Mouse (Mus musculus) CH12.LX (cell line): ENCODE measurements at regions not wholly inside any gene's neighbourhood (a gene's known extent, or its start where the extent isn't known, plus 50 kb on each side); places are given as distances from the start of the nearest gene placed in this dataset.

Experiments used
- DNase-seq: peaks from one replicate; pipeline ENCODE4 v3.0.0-alpha.2; 2013; ENCODE audit errors: extremely low read depth
- H3K27ac ChIP-seq: 2 replicates; pipeline ENCODE4 v1.5.1; 2012; ENCODE audit warnings: low read depth, mild to moderate bottlenecking, control low read depth, moderate library complexity; ENCODE audit not compliant: insufficient read depth
- H3K27me3 ChIP-seq: replicated peaks from 2 replicates; pipeline ENCODE3; 2012; ENCODE audit warnings: inconsistent platforms
- H3K36me3 ChIP-seq, 2 experiments: replicated peaks in 1 of 2; 2 replicates each; pipeline versions ENCODE3 to v1.6.1; 2012; ENCODE audit warnings: inconsistent platforms in 1 of 2, low read length in 1 of 2, mild to moderate bottlenecking in 1 of 2, mixed read lengths in 1 of 2, moderate library complexity in 1 of 2; ENCODE audit not compliant: control insufficient read depth in 1 of 2, insufficient read depth in 1 of 2
- H3K4me1 ChIP-seq, 2 experiments: 2 replicates each; pipeline ENCODE4 v1.6.1; 2012; ENCODE audit warnings: inconsistent platforms in 1 of 2, moderate library complexity in 1 of 2; ENCODE audit not compliant: insufficient read depth in 2 of 2, control insufficient read depth in 1 of 2
- H3K4me2 ChIP-seq: 2 replicates; pipeline ENCODE4 v1.6.1; 2012; ENCODE audit warnings: low read depth, mild to moderate bottlenecking, control low read depth; ENCODE audit not compliant: poor library complexity, insufficient read depth, severe bottlenecking
- H3K4me3 ChIP-seq, 3 experiments: fragments of 150-350 bp in 1 of 3; sonication (generic) in 1 of 3; replicated peaks in 1 of 3; 2 replicates each; pipeline versions ENCODE3 to v1.5.1; 2011 to 2012; ENCODE audit warnings: low read depth in 2 of 3, low read length in 2 of 3, mild to moderate bottlenecking in 2 of 3, moderate library complexity in 2 of 3, control low read depth in 1 of 3, improper control_type of control experiment in 1 of 3, inconsistent platforms in 1 of 3, mixed read lengths in 1 of 3; ENCODE audit not compliant: poor library complexity in 1 of 3
- H3K79me2 ChIP-seq: replicated peaks from 2 replicates; pipeline ENCODE4 v1.6.1; 2012; ENCODE audit warnings: mild to moderate bottlenecking, moderate library complexity; ENCODE audit not compliant: control insufficient read depth, poor library complexity, insufficient read depth, severe bottlenecking; ENCODE audit errors: extremely low read depth
- H3K9ac ChIP-seq: 2 replicates; pipeline ENCODE4 v1.6.1; 2012; ENCODE audit warnings: low read depth, mild to moderate bottlenecking, control low read depth, moderate library complexity; ENCODE audit not compliant: insufficient read depth
- H3K9me3 ChIP-seq: replicated peaks from 2 replicates; pipeline ENCODE3; 2012; ENCODE audit warnings: low read length, inconsistent platforms, mixed read lengths
- CTCF ChIP-seq, 2 experiments: IDR thresholded peaks in 1 of 2; conservative IDR thresholded peaks in 1 of 2; 2 replicates each; pipeline ENCODE4 v1.5.1; 2011 to 2012; ENCODE audit warnings: low read depth in 2 of 2, low read length in 2 of 2, improper control_type of control experiment in 1 of 2, inconsistent platforms in 1 of 2, mild to moderate bottlenecking in 1 of 2, moderate library complexity in 1 of 2
- E2F4 ChIP-seq: IDR thresholded peaks from 2 replicates; pipeline ENCODE4 v1.6.1; 2011; ENCODE audit warnings: low read depth, low read length, improper control_type of control experiment; ENCODE audit not compliant: insufficient replicate concordance
- ETS1 ChIP-seq: conservative IDR thresholded peaks from 2 replicates; pipeline ENCODE4 v1.6.1; 2012; ENCODE audit warnings: low read depth, mild to moderate bottlenecking, inconsistent platforms, low read length, improper control_type of control experiment, moderate library complexity
- GABPA ChIP-seq: IDR thresholded peaks from 2 replicates; pipeline ENCODE4 v1.6.1; 2012; ENCODE audit warnings: low read depth, low read length, improper control_type of control experiment, inconsistent platforms; ENCODE audit not compliant: insufficient replicate concordance
- HCFC1 ChIP-seq: IDR thresholded peaks from 2 replicates; pipeline ENCODE4 v1.6.1; 2012; ENCODE audit warnings: low read depth, mild to moderate bottlenecking, inconsistent platforms, low read length, improper control_type of control experiment
- JUN ChIP-seq: IDR thresholded peaks from 2 replicates; pipeline ENCODE4 v1.6.1; 2011; ENCODE audit warnings: low read depth, mild to moderate bottlenecking, low read length, improper control_type of control experiment, moderate library complexity; ENCODE audit not compliant: insufficient read depth
- KAT2A ChIP-seq: IDR thresholded peaks from 2 replicates; pipeline ENCODE4 v1.6.1; 2012; ENCODE audit warnings: low read length, improper control_type of control experiment, inconsistent platforms; ENCODE audit not compliant: insufficient replicate concordance
- MAFK ChIP-seq: IDR thresholded peaks from 2 replicates; pipeline ENCODE4 v1.6.1; 2011; ENCODE audit warnings: low read length, improper control_type of control experiment; ENCODE audit not compliant: insufficient replicate concordance
- MAZ ChIP-seq: IDR thresholded peaks from 2 replicates; pipeline ENCODE4 v1.6.1; 2012; ENCODE audit warnings: low read depth, mild to moderate bottlenecking, inconsistent platforms, low read length, improper control_type of control experiment, moderate library complexity
- MEF2A ChIP-seq: IDR thresholded peaks from 2 replicates; pipeline ENCODE4 v1.6.1; 2014; ENCODE audit warnings: low read depth, mild to moderate bottlenecking, inconsistent platforms, low read length, improper control_type of control experiment, borderline replicate concordance
- MXI1 ChIP-seq: IDR thresholded peaks from 2 replicates; pipeline ENCODE4 v1.6.1; 2011; ENCODE audit warnings: mild to moderate bottlenecking, low read depth, low read length, improper control_type of control experiment
- MYC ChIP-seq: IDR thresholded peaks from 2 replicates; pipeline ENCODE4 v1.6.1; 2011; ENCODE audit warnings: low read depth, mild to moderate bottlenecking, improper control_type of control experiment, low read length
- NELFE ChIP-seq: IDR thresholded peaks from 2 replicates; pipeline ENCODE4 v1.6.1; 2011; ENCODE audit warnings: low read depth, low read length, improper control_type of control experiment
- NRF1 ChIP-seq: IDR thresholded peaks from 2 replicates; pipeline ENCODE4 v1.6.1; 2014; ENCODE audit warnings: low read depth, mild to moderate bottlenecking, inconsistent platforms, low read length, improper control_type of control experiment, moderate library complexity
- RAD21 ChIP-seq: IDR thresholded peaks from 2 replicates; pipeline ENCODE4 v1.6.1; 2011; ENCODE audit warnings: low read depth, mild to moderate bottlenecking, low read length, improper control_type of control experiment, moderate library complexity
- RCOR1 ChIP-seq: conservative IDR thresholded peaks from 2 replicates; pipeline ENCODE4 v1.6.1; 2012; ENCODE audit warnings: low read depth, mild to moderate bottlenecking, inconsistent platforms, low read length, improper control_type of control experiment
- SIN3A ChIP-seq: IDR thresholded peaks from 2 replicates; pipeline ENCODE4 v1.6.1; 2012; ENCODE audit warnings: low read length, improper control_type of control experiment, inconsistent platforms
- TBP ChIP-seq: conservative IDR thresholded peaks from 2 replicates; pipeline ENCODE4 v1.6.1; 2011; ENCODE audit warnings: low read depth, low read length, improper control_type of control experiment
- TCF12 ChIP-seq: IDR thresholded peaks from 2 replicates; pipeline ENCODE4 v1.6.1; 2014; ENCODE audit warnings: low read depth, mild to moderate bottlenecking, inconsistent platforms, low read length, improper control_type of control experiment
- USF1 ChIP-seq: IDR thresholded peaks from 2 replicates; pipeline ENCODE4 v1.6.1; 2014; ENCODE audit warnings: low read depth, mild to moderate bottlenecking, inconsistent platforms, low read length, improper control_type of control experiment
- USF2 ChIP-seq: conservative IDR thresholded peaks from 2 replicates; pipeline ENCODE4 v1.6.1; 2011; ENCODE audit warnings: low read depth, low read length, improper control_type of control experiment
- ZMIZ1 ChIP-seq: IDR thresholded peaks from 2 replicates; pipeline ENCODE4 v1.6.1; 2012; ENCODE audit warnings: low read depth, mild to moderate bottlenecking, inconsistent platforms, low read length, improper control_type of control experiment
- ZNF384 ChIP-seq: IDR thresholded peaks from 2 replicates; pipeline ENCODE4 v1.6.1; 2012; ENCODE audit warnings: low read depth, low read length, improper control_type of control experiment, inconsistent platforms
- dilution Hi-C: fragments of 300-500 bp; cut with MboI; formaldehyde crosslinking; loops from 2 replicates; pipeline ENCODE4 v1.14.3; 2020; ENCODE audit warnings: low sequenced_read_pairs; ENCODE audit not compliant: extremely low pct_unique_long_range_greater_than_20kb, extremely low pct_ligation_motif_present
- in situ Hi-C: fragments of 300-500 bp; cut with MboI; formaldehyde crosslinking; loops from 3 replicates; pipeline ENCODE4 v1.14.3; 2019; ENCODE audit warnings: low sequenced_read_pairs, low pct_ligation_motif_present, low pct_unique_long_range_greater_than_20kb, mixed read lengths

DNA sequence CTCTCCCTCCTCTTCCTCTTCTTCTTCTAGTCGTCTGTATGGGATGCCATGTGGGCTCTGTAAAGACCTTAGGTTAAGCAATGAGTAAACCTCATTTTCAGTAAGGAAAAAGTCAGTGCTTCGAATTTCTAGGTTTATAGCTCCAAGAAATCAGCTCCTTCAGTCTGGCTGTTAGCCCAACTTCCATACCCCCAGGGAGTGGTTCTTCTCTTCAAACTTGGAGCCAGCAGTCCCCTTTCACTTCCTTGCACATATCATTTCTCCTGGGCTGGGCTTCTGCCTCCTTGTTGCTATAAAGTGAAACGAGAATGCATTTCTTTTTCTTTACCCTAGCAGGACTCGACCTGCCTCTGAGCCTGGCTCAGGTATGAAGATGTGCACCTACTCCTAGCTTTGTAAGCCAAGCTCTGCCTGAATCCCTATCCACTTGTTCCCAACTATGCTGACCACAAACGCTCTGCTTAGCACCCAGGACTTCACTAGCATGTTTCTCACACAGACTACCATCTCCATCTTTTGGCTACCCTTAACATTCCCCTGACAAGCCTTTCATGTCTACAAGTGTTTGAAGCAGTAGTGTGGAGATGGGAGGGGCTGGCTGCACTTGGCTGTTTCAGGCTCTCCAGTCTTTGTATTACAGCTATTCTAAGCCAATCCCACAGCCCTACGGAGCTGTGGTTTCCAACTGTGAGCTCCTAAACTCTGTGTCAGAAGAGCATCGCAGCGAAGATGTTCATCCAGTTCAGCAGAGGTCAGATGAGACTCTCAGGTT is 243.8 kb upstream of the Tprg start:
- H3K36me3 ChIP-seq, result no peaks in the 10 kb centered on the region
- dilution Hi-C loops (no loop called here), in situ Hi-C loops (no loop called here)
- no peak overlapping the region for H3K4me3 ChIP-seq
- H3K4me1 ChIP-seq, result peaks cover 5 to 18% of the 10 kb centered on the region in 2 experiments
- no peaks in the 10 kb centered on the region for H3K27me3 ChIP-seq
- no peak overlapping the region for H3K9ac ChIP-seq
- TF ChIP-seq RCOR1 (no peak), MYC (no peak), NRF1 (no peak), ETS1 (no peak), MXI1 (no peak), MEF2A (no peak), JUN (no peak), SIN3A (no peak)
- no peak overlapping the region for H3K4me2 ChIP-seq
- H3K79me2 ChIP-seq, result no peaks in the 10 kb centered on the region
- no peak for DNase-seq
- H3K27ac ChIP-seq, result no peak overlapping the region
- H3K9me3 ChIP-seq, result no peaks in the 10 kb centered on the region

DNA sequence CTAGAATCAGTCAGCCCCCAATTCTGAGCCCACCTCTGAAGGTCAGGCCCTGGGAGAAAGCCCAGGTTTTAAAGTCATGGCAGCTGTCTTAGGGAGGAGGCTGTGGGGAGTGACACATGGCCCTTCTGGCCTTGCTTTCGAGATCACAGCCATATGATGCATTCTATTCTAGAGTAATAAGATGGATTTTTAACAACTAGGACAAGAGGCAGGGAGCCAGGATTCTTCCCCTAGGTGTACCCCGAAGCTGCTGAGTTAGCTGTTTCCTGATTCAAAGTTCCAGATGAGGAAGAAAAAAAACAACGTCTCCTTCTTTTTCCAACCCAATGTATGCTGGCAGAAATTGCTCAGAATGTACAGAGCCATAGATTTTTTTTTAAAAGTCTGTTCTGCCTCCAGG is 242.0 kb upstream of the Tprg start:
- Histone ChIP-seq H3K9me3 (no peaks in the 10 kb centered on the region), H3K27ac (no peak overlapping the region), H3K4me3 (no peak overlapping the region), H3K9ac (no peak overlapping the region), H3K79me2 (no peaks in the 10 kb centered on the region), H3K36me3 (no peaks in the 10 kb centered on the region), H3K27me3 (no peaks in the 10 kb centered on the region), H3K4me2 (no peak overlapping the region), H3K4me1 (peaks cover 2 to 20% of the 10 kb centered on the region in 2 experiments; a peak in 3 of 4 replicates)
- in situ Hi-C loops, result no loop called here
- no peak for TF ChIP-seq SIN3A
- no peak for TF ChIP-seq MYC
- no peak for TF ChIP-seq NELFE
- TF ChIP-seq USF1, result no peak
- no peak for TF ChIP-seq USF2
- TF ChIP-seq TBP, result no peak
- TF ChIP-seq ETS1, result no peak
- no peak for DNase-seq
- dilution Hi-C loops, result no loop called here

DNA sequence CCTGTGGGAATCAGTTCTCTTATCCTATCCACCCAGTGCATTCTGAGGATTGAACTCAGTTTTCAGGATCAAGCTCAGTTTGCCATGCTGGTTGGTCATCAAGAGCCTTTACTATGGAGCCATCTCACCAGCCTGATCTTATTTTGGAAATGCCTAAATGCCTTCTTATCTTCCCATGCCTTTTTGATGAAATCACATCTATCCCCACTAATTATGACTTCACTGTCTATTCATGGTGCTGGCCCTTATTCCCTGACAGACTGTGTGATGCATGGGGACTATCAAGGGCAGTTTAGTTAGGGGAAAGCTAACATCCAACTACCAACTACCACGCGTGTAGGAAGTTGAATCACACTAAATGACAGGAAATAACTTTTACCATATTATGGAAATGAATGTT is 238.9 kb upstream of the Tprg start:
- dilution Hi-C loops (no loop called here), in situ Hi-C loops (no loop called here)
- Histone ChIP-seq H3K27me3 (no peaks in the 10 kb centered on the region), H3K4me2 (no peak overlapping the region), H3K27ac (no peak overlapping the region), H3K79me2 (no peaks in the 10 kb centered on the region), H3K4me3 (no peak overlapping the region), H3K36me3 (no peaks in the 10 kb centered on the region), H3K9me3 (no peaks in the 10 kb centered on the region), H3K4me1 (peaks cover 5 to 26% of the 10 kb centered on the region in 2 experiments), H3K9ac (no peak overlapping the region)
- DNase-seq, result no peak
- TF ChIP-seq E2F4 (no peak), TBP (no peak), ZNF384 (no peak), NRF1 (no peak), GABPA (no peak), MYC (no peak), CTCF (conservative IDR thresholded peaks at IDR 0.05 in 1 of 2, IDR thresholded peaks at IDR 0.05 in 1 of 2; ENCODE audit: low read depth in 2 of 2, low read length in 2 of 2) (no peak), MAFK (no peak), MAZ (no peak), ZMIZ1 (no peak), HCFC1 (no peak), TCF12 (no peak), RAD21 (no peak), ETS1 (no peak), MXI1 (no peak), KAT2A (no peak)
